Mouse (Mus musculus) kidney, adult 8-10 months (tissue): ENCODE data around the gene Pfkfb3.

Experiments
- DNase-seq, 2 experiments: peaks; one replicate each; pipeline ENCODE4 v3.0.0; 2022

The Pfkfb3 gene

GRCm38 (mm10) chr2:11428621-11429020, 125.3 kb downstream of the Pfkfb3 start:
- no peak for DNase-seq

- no peak for DNase-seq
These were observed 126.3 kb downstream of the Pfkfb3 start for GRCm38 (mm10) chr2:11427596-11427995.

DNA sequence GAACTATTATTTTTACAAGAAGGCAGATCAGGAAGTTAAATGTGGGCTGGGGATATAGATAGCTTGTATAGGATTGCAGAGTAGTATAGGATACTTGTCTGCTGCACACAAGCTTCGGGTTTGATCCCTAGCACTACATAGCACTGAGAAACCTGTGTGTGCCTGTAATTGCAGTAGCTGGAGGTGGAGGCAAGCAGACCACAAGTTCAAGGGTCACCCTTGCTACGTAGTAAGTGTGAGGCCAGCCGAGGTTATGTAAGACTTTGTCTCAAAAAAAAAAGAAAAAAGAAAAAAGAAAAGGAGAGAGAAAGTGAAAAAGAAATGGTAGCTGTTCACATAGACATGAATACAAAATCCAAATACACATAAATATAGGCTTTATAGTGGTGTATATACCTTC, 127.5 kb downstream of the Pfkfb3 start:
- peak; percentile 29 to 33 for DNase-seq

- peak; percentile 69 to 80 for DNase-seq
These were observed 128.3 kb downstream of the Pfkfb3 start for GRCm38 (mm10) chr2:11425421-11426131.

GRCm38 (mm10) chr2:11424252-11424651, 129.6 kb downstream of the Pfkfb3 start:
- DNase-seq: no peak

- DNase-seq: no peak
These were observed 130.5 kb downstream of the Pfkfb3 start for GRCm38 (mm10) chr2:11423421-11423820.

DNA sequence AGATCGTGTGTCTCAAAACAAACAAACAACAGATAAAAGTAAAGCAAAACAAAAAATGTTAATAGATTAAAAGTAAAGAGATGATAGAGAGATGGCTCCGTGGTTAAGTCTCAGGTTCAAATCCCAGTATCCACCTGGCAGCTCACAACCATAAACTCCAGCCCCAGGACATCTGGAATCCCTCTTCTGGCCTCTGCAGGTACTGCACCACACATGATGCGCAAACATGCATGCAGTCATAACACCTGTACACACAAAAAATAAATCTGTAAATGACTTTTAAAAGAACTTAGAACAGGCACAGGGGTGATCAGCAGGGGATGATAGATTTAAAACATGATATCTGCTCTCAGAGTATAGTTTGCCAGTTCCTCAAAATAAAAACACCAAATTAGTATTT, 131.5 kb downstream of the Pfkfb3 start:
- no peak for DNase-seq
